Mouse (Mus musculus): Measurements from ENCODE around the gene Ndst4. TPM values are rescaled to one million over a fixed set of nuclear protein-coding genes. Genes with fewer than 3 reads are reported as not detected.

Gene Ndst4
- 2.6 and 2.7 TPM in 2 replicates for polyA plus RNA-seq (2021; fragmentation: Nextera tagmentation)
- long read RNA-seq, experiment 1, partial matches to known transcripts: 0 of 3 reads
- long read RNA-seq, experiment 1, other reads (novel, unspliced or antisense): 3 of 3 reads
- long read RNA-seq, experiment 2, full-length matches to known transcripts: 3 of 8 reads
- long read RNA-seq, experiment 2, partial matches to known transcripts: 1 of 8 reads
- long read RNA-seq, experiment 2, other reads (novel, unspliced or antisense): 4 of 8 reads

GRCm38 (mm10) chr3:125403601-125404396 is at the start of gene Ndst4:
Gene Ndst4 (plus strand): TSS chr3:125404076.

Measured in layer of hippocampus, adult 6 months (tissue).